Mouse (Mus musculus) CD4-positive helper T cell, adult 2 months (primary cell): ENCODE results near the gene Nmrk2.
"Not testable (repeated sequence)": the region's sequence is repeated elsewhere in the genome, so short reads cannot be mapped to it uniquely, and the experiment has no call there.

Source experiments
- DNase-seq: peaks from one replicate; pipeline ENCODE4 v3.0.0-alpha.2; 2012; ENCODE audit warnings: low read depth, missing footprints, low spot score

The Nmrk2 gene

DNA sequence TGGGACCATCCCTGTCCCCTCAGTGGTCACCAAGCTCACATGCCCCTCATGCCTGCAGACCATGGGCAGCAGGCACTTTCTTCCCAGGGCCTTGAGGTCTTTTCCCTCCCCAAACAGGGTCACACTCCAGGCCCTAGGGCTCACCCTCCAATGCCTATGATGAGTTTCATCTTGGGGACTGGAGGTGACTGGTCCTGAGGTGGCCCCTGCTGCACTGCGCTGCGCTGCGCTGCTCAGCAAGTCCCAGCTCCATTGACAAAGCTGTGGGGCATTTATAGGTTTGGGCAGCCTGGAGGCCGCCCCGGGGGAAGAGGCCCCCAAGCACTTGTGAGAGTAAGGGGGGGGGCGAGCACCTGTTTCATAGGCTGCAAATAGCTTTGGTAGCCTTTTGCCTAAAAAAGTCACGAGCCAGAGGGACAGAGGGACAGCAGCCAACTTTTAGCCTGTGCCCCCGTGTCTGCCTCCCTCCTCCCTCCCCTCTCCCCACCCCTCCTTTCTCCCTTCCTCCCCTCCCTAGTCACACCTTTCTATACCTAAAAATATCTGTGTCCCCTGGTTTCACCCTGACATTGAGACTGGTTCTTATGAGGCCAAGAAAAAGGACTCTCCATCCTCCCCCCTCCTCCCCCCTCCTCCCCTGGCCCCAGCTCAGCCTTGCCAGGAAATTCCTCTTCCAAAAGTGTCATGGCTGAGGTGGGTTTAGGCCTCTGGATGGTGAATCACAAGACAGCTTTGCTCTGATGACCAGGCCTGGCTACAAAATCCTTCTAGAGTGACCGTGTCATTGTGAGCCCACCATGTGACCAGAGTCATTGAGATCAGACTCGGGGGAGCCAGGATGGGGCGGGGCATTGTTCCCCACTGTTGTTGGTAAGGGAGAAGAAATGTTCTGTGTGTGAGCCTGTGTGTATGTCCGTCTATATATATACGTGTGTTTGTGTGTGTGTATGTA lies at the start of gene Nmrk2:
TSS of gene Nmrk2 (minus strand) at position 245 of the 952 bp plus-strand sequence.
- no peak for DNase-seq

DNA sequence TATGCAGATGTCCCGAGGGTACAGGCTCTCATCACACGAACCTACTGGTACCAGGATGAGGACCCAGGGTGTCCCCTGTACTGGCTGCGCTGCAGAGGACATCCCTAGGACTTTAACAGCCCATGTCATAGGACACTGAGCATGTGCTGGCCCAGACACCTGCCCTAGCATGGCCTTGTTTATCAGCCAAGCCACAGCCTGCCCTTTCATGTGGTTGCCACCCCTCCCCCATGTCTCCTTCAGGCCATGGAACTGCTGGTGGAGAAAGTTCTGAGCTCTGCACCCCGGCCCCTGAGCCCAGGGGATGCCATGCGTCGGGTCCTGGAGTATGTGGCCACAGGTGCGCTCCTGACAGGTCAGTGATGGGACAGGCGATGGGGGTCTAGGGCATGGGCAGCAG lies 47.6 kb upstream of the Nmrk2 start:
- DNase-seq, result peak; percentile 61

DNA sequence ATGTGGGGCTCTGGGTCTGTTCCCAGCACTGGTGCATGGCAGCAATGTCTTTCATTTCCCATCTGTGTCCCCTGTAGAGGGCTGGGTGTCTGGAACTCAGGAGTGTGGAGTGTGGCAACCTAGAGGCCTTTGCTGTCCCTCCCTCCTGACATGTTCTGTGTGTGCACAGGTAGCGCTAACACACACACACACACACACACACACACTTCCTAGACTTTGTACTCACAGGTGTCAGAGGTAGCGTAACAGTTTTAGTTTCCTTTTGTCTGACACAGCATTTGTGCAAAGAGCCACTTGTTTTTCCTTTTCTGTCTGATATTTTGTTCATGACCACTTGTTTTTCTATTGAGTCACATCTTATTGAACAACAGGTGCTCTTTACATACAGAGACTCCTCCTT lies 46.0 kb upstream of the Nmrk2 start:
- DNase-seq, result peak; percentile 88

DNA sequence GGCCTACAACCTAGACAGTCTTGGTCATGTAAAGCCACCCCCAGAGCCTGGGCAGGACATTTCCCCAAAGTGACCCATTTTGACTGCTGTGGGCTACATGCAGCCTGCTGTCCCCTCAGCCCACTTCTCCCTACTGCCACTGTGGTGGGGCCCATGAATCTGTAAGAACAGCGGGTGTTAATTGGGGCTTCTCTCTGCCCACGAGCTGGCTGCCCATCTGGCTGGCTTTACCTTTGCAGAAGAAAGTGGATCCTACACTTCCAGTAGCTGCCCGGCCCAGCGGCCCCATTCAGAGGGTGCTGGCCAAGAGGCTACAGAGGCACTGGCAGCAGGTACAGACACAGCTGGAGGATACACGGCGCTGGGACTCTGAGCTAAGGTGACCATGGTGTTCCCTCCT lies 43.3 kb upstream of the Nmrk2 start:
- no peak for DNase-seq

DNA sequence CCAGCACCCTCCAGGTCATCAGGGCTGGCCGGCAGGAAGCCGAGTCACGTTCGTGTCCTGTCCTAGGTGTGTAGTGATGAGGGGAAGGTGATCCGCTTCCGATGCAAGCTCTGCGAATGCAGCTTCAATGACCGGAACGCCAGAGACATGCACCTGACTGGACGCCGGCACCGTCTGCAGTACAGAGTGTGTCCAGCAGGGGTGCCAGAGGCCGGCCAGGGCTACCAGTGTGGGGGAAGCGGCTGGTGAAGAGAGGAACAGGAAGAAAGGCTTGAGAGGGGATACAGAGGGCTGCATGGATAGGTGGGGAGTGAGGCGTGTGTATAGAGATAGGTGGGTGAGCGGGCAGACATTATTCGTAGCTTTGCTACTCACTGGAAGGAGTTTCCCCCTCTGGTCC lies 42.7 kb upstream of the Nmrk2 start:
- DNase-seq, result peak; percentile 71

DNA sequence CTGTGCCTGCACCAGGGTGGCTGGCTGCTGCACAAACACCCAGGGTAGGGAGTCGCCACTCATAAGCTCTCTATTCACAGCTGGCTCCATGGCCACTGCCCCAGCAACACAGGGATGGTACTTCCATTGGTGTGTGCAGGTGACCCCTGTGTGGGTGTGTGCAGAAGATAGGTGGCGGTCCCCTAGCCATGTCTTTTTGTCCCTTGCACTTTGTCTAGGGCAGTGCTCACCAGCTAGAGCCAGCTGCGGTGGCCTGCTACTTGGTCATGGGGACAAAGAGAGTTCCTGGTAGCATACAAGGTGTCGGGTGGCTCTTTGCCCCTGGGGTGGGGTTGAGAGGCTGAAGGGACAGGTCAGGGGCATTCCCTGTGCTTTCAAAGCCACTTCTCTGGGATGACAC lies 42.3 kb upstream of the Nmrk2 start:
- no peak for DNase-seq

DNA sequence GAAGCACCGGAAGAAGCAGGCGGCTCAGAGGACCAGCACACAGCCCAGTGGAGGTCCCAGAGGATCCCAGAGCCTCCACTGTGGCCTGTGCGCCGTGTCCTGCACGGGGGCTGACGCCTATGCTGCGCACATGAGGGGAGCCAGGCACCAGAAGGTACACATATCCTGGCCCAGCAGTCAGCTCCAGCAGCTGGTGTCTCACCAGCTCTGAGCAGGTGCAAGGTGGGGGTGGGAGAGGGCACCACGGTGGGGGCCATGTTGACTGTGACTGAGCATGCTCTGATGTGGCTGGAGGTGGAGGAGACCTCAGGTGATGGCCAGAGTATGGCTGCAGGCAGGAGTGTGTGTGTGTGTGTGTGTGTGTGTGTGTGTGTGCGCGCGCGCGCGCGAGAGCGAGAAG lies 40.2 kb upstream of the Nmrk2 start:
- no peak for DNase-seq

DNA sequence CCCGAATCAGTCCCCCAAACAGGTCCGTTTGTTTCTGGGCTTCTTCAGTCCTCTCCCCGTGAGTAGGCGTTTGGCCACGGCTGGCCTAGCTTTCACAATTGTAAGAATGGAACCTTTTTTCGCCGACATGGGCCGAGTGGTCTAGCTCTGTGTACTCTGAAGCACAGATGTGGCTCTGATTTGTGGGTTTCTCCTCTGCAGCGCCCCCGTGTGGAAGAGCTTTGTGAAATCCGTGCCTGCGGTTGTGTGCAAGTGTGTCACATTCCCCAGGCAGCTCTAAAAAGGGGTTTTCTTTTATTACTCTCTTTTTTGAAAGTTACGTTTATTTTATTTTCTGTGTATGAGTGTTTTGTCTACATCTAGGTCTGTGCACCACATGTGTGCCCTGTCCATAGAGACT lies 39.0 kb upstream of the Nmrk2 start:
- DNase-seq, result peak; percentile 71

DNA sequence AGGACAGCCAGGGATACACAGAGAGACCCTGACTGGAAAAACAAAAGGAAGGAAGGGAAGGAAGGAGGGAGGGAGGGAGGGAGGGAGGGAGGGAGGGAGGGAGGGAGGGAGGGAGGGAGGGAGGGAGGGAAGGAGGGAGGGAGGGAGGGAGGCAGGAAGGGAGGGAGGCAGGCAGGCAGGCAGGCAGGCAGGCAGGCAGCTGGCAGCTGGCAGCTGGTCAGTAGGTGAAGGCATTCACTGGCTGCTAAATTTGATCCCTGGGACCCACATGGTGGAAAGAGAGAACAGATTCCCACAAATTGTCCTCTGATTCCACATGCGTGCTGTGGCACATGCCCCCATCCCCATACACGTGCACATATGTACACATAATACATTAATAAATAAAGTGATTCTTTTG lies 36.8 kb upstream of the Nmrk2 start:
- no peak for DNase-seq

DNA sequence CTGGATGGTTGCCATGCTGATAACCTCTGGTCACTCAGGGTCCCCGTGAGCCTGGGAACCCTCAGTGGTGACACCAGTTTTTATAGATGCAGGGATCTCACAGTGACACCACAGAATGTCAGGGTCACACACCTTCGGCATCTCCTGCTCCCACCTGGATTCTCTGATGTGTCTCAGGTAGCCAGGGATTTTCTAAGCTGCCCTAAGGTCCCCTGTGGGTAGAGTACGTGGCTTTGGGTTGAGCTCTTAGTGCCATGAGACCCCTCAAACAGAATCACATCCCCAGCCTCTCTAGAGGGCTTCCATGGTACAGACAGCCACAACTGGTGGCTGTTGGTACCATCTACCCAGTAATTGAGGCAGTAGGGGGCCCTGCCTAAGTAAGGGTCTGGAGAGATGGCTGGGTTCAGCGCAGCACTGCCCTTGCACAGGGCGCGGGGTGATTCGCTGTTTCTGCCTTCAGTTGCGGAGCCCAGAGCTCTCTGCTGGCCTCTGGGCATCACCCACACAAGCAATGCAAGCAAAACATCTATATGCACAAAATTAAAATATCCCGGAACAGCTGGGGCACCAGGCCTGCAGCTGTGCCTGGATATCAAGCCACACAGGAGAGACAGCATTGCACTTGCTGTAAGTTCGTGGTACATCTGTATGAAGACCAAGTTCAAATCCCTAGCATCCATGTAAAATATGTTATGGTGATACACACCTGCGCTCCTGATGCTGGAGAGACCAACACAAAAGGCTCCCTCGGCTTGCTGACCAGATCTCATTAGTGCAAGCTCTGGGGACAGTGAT lies 34.8 kb upstream of the Nmrk2 start:
- DNase-seq, result no peak

DNA sequence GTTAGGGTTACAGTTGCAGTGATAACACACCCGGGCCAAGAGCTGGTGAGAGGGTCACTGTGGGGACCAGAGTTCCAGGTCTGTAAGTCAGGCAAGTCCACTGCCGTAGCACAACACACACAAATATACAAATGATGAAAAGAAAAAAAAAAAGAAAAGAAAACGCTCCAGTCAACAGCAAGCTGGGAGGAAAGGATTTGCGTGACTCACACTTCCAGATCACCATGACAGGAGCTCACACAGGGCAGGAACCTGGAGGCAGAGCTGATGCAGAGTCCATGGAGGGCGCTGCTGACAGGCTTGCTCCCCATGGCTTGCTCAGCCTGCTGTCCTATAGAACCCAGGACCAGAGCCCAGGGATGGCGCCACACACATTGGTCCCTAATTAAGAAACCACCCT lies 32.4 kb upstream of the Nmrk2 start:
- no peak for DNase-seq

DNA sequence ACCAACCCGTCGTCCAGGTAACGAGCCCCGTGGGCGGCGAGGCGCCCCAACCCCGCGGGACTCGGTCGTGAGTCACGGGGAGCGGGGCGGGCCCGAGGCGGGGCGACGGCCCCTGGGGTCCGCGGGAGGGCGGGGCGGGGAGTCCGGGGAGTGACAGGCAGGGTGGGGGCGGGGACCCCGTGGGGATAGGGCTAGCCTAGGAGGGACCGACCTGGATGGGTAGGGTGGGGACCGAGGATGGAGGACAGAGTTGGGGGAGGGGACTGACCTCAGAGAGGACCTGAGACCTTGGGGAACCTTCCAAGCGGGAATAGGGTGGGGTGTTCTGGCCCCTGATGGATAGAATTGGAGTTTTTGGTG lies 31.4 kb upstream of the Nmrk2 start:
- DNase-seq, result no peak

DNA sequence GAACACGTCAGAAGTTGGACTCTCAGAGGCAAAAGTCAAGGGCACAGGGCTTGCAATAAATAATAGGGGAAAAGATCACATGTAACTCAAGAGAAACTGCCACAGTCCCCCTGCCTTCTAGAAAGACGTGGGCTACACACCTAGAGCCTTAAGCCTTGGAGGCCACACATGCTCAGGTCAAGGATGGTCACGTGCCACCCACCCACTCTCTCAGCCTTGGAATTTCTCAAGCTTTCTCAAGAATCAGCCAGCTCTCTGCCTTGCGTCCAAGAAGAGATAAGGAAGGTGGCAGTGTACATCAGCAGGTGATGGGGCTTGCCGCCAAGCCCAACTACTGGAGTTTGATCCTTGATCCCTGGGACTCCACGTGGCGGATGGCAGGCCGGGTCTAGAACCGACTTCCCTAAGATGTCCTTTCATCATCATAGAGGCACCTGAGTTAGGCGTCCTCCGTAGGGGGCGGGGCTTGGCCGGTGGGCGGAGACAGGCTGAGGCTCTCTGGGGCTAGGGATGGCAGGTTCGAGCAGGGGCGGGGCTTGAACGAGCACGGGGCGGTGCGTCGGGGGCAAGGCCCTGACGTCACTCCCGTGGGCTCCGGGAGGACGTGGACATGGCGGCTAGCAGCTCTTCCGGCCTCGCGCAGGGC lies 30.9 kb upstream of the Nmrk2 start, which contains the start of gene Zfr2:
TSS of gene Zfr2 (plus strand) at position 576 of the 646 bp plus-strand sequence.
- DNase-seq, result peak; percentile 97

DNA sequence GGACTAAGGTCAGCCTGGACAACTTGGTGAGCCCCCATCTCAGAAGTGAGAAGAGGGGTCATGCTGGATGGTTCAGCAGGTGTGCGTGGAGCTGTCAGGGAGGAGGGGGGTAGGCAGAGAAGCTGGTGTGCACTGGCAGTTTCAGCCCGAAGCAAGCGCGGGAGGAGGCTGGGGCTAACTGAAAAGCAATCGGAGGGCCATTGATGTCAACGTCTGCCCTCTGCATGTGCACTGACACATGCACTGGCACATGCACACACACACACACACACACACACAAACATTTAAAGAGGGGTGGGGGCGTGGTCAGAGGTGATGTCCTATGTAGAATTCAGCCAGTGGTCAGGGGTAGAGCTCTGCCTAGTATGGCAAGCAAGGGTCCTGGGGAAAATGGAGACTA lies 29.6 kb upstream of the Nmrk2 start:
- no peak for DNase-seq

DNA sequence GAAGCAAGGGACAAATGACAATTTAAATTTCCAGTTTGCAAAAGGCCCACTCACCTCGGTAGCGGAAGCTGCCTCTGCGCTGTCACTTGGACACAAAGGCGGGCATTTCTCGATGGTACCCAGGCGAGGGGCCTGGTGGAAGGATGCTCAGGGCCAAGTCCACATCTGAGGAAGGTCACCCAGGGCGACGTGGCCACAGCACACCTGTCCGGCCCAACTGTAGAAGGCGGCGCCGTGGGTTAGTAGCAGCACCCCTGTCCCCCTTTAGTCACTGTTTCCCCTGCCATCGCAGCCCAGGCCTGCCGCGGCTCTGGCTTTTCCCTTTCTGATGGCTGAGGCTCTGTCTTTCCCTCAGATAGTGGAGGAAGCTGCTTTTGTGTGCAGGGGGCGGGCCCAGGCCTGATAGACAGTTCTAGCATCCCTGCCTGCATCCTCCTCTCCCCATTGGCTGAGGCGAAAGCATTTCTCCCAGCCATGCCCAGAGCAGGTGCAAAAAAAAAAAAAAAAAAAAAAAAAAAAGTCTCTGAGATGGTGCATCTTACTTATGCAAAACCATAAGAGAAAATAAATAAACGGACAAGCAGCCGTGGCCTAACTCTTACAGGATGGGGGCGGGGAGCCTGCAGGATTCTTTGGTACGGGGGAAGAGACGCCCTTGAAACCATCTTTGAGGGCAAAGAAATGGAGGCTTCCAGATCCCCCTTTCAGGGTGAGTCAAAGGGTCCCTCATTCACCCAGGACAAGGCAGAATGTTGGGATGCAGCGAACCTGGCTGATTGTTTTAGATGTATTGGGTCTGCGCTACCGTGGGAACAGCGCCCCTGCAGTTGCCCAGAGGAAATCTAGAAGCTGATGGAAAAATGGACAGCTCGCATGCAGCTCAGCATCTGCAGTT lies 28.8 kb upstream of the Nmrk2 start, which contains the start of gene Atcay:
TSS of gene Atcay (minus strand) at position 396 of the 895 bp plus-strand sequence.
- peak; percentile 73 for DNase-seq

DNA sequence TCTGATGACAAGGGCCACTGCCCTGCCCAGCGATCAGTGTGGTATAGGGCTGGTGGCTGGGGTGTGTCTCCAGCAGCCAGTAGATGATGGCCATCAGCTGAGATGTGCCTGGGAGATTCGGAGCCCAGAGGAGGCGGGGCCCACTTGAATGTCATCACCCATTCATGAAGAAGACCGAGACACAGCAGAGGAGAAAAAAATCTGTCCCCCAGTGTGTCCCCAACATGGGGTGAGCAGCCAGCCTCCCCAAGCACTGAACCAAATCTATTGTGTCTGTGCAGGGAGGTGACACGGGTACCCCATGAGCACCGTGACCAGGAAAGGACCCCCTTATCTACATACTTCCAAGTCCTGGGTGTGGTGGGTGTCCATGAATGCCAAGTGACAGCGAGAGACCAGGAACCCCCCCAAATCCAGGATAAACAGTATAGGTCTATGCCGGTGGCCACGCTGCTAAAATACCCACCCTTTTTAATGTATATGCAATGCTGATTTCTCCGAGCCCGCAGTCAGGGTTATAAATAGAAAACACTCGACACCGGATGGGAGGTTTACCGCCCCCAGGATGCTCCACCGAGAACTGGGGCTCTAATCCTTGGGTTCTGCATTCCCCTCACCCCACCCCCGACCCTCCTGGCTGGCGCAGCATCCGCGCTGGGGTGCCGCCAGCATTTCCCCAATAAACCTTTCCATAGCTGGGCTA lies 28.0 kb upstream of the Nmrk2 start:
- peak; percentile 58 for DNase-seq

DNA sequence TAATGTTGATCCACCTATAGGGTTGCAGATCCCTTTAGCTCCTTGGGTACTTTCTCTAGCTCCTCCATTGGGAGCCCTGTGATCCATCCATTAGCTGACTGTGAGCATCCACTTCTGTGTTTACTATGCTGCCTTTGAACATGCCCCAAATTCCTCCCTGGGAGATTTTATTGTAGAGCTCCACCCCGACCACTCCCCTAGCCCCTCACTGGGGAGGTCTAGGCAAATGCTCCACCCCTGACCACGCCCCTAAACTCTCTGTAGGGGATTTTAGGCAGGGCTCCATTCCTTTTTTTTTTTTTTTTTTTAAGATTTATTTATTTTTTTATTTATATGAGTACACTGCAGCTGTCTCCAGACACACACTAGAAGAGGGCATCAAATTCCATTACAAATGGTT lies 21.9 kb upstream of the Nmrk2 start:
- DNase-seq, result not testable (repeated sequence)

DNA sequence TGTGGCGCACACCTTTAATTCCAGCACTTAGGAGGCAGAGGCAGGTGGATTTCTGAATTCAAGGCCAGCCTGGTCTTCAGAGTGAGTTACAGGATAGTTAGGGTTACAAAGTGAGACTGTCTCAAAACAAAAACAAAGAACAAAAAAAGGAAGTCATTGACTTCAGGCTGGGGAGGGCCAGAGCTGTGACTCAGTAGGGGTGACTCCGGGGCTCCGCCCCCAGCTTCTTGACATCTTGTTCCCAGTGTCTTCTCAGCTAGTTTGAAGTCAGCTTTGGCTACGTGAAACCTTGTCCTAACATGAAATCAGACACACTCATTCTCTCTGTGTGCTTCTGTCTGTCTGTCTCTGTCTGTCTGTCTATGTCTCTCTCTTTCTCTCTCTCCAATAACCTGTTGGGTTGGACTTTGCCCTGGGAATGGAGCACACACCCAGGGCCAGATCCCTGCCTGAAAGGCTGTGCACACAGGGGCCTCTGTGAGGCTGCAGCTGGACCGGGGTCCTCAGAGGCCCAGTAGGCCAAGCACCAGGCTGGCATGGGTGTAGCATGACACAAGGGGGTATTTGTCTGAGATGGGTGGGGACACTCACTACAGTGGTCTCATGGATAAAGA lies 19.7 kb upstream of the Nmrk2 start:
- DNase-seq, result no peak

DNA sequence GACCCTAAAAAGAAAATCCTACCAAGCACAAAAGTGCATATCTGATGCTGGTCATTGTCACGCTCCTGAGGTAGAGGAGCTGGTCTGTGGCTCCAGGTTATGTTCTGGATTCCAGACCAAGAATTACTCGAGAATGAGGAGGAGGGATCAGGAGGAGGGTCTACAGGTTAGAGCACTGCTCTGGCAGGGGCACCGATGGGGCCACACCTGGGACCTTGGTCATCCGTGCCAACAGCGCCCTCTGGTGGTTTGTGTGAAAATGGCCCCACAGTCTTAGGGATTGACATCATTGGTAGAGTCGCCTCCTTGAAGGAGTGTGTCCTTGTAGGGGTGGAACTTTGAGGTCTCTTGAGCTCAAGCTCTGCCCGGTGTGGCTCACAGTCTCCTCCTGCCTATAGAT lies 16.1 kb upstream of the Nmrk2 start:
- peak; percentile 73 for DNase-seq

DNA sequence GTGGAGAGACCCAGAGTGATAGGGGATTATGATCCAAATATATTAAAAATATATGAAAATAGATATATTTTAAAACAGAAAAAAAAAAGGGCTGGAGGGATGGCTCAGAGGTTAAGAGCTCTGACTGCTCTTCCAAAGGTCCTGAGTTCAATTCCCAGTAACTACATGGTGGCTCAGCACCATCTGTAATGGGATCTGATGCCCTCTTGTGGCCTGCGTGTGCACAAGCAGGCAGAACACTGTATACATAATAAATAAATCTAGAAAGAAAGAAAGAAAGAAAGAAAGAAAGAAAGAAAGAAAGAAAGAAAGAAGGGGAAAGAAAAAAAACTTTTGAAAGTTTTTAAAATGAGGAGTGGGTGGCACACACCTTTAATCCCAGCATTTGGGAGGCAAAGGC lies 15.4 kb upstream of the Nmrk2 start:
- peak; percentile 59 for DNase-seq
